Mouse (Mus musculus) embryonic fibroblast, embryonic 13.5 days (primary cell): ENCODE results near the gene Sf3b1. TPM values are rescaled to one million over a fixed set of nuclear protein-coding genes. Genes with fewer than 3 reads are reported as not detected.
"Not testable (repeated sequence)": the region's sequence is repeated elsewhere in the genome, so short reads cannot be mapped to it uniquely, and the experiment has no call there.

Source experiments
- H3K27ac ChIP-seq: 2 replicates; pipeline ENCODE4 v1.5.1; 2012; ENCODE audit warnings: low read length, control low read depth, inconsistent platforms; ENCODE audit not compliant: insufficient read depth
- H3K4me1 ChIP-seq: 2 replicates; pipeline ENCODE4 v1.6.1; 2011; ENCODE audit warnings: low read length; ENCODE audit not compliant: control insufficient read depth, insufficient read depth
- H3K4me3 ChIP-seq: 2 replicates; pipeline ENCODE4 v1.5.1; 2011; ENCODE audit warnings: mild to moderate bottlenecking, control low read depth, low read length; ENCODE audit not compliant: insufficient read depth
- CTCF ChIP-seq: IDR thresholded peaks from 2 replicates; pipeline ENCODE4 v1.5.1; 2011; ENCODE audit warnings: mild to moderate bottlenecking, control low read depth, low read length, moderate library complexity, borderline replicate concordance; ENCODE audit not compliant: insufficient read depth
- POLR2A ChIP-seq: IDR thresholded peaks from 2 replicates; pipeline ENCODE4 v1.6.1; 2011; ENCODE audit warnings: low read depth, mild to moderate bottlenecking, control low read depth, low read length, moderate library complexity
- polyA plus RNA-seq: library from polyadenylated mRNA; stranded (reverse); fragments of >200 nt; gene quantifications from 2 replicates; pipeline ENCODE4 v1.2.4, GENCODE M21; 2011; ENCODE audit warnings: low read depth; ENCODE audit not compliant: missing spikeins, insufficient read length

The Sf3b1 gene
- polyA plus RNA-seq, 1 experiment, result 246 TPM

GRCm38 (mm10) chr1:55029446-55029845, 2.2 kb upstream of the Sf3b1 start:
- Histone ChIP-seq H3K4me1 (no peaks in the 10 kb centered on the region), H3K4me3 (no peak overlapping the region), H3K27ac (no peak overlapping the region)
- TF ChIP-seq POLR2A, result no peak
- TF ChIP-seq CTCF, result no peak

GRCm38 (mm10) chr1:55028512-55029249, 1.4 kb upstream of the Sf3b1 start:
- no peak for TF ChIP-seq CTCF
- TF ChIP-seq POLR2A, result no peak
- Histone ChIP-seq H3K27ac (no peak overlapping the region), H3K4me3 (no peak overlapping the region), H3K4me1 (no peaks in the 10 kb centered on the region; the same call in 1 of the 2 replicates)

GRCm38 (mm10) chr1:55027966-55028365, 685 bp upstream of the Sf3b1 start:
- H3K27ac ChIP-seq, result no peak overlapping the region
- no peak overlapping the region for H3K4me3 ChIP-seq
- TF ChIP-seq CTCF (no peak), POLR2A (no peak)
- peaks cover under 1% of the 10 kb centered on the region; the same call in 1 of the 2 replicates for H3K4me1 ChIP-seq

- H3K4me1 ChIP-seq, result peaks cover 4% of the 10 kb centered on the region; the same call in 1 of the 2 replicates
- peak overlapping the region; percentile 62 for H3K27ac ChIP-seq
- TF ChIP-seq CTCF, result no peak
- TF ChIP-seq POLR2A, result no peak
- peak overlapping the region; percentile 100 for H3K4me3 ChIP-seq
These were observed 633 bp downstream of the Sf3b1 start for GRCm38 (mm10) chr1:55026444-55027252.

GRCm38 (mm10) chr1:55025656-55026430, 1.4 kb downstream of the Sf3b1 start:
- H3K27ac ChIP-seq, result peak overlapping the region; percentile 40; the same call in 1 of the 2 replicates
- peak overlapping the region; percentile 100 for H3K4me3 ChIP-seq
- H3K4me1 ChIP-seq, result peaks cover 4% of the 10 kb centered on the region; the same call in 1 of the 2 replicates
- TF ChIP-seq POLR2A (no peak), CTCF (no peak)

GRCm38 (mm10) chr1:55021907-55022306, 5.4 kb downstream of the Sf3b1 start:
- Histone ChIP-seq H3K4me3 (no peak overlapping the region), H3K4me1 (peaks cover 4% of the 10 kb centered on the region; the same call in 1 of the 2 replicates), H3K27ac (no peak overlapping the region)
- no peak for TF ChIP-seq CTCF
- no peak for TF ChIP-seq POLR2A

- Histone ChIP-seq H3K4me3 (no peak overlapping the region), H3K4me1 (no peaks in the 10 kb centered on the region), H3K27ac (no peak overlapping the region)
- TF ChIP-seq CTCF (no peak), POLR2A (no peak)
These were observed 14.8 kb downstream of the Sf3b1 start for GRCm38 (mm10) chr1:55012513-55012912.

- not testable (repeated sequence) for H3K27ac ChIP-seq, H3K4me1 ChIP-seq, H3K4me3 ChIP-seq
These were observed 19.0 kb downstream of the Sf3b1 start for GRCm38 (mm10) chr1:55008313-55008712.

GRCm38 (mm10) chr1:54993581-54993980, 33.7 kb downstream of the Sf3b1 start:
- H3K4me1 ChIP-seq, result no peaks in the 10 kb centered on the region
- no peak for TF ChIP-seq POLR2A
- no peak for TF ChIP-seq CTCF
- H3K4me3 ChIP-seq, result no peak overlapping the region
- H3K27ac ChIP-seq, result no peak overlapping the region
